Mouse (Mus musculus) lung, postnatal 0 days (tissue): ENCODE data around the gene Ext2.

ENCODE experiments used
- CTCF ChIP-seq: IDR thresholded peaks from 2 replicates; pipeline ENCODE4 v1.5.1; 2016; ENCODE audit warnings: antibody characterized with exemption, mild to moderate bottlenecking
- EP300 ChIP-seq: IDR thresholded peaks from 2 replicates; pipeline ENCODE4 v1.6.1; 2016; ENCODE audit warnings: antibody characterized with exemption, mild to moderate bottlenecking, control low read depth

DNA sequence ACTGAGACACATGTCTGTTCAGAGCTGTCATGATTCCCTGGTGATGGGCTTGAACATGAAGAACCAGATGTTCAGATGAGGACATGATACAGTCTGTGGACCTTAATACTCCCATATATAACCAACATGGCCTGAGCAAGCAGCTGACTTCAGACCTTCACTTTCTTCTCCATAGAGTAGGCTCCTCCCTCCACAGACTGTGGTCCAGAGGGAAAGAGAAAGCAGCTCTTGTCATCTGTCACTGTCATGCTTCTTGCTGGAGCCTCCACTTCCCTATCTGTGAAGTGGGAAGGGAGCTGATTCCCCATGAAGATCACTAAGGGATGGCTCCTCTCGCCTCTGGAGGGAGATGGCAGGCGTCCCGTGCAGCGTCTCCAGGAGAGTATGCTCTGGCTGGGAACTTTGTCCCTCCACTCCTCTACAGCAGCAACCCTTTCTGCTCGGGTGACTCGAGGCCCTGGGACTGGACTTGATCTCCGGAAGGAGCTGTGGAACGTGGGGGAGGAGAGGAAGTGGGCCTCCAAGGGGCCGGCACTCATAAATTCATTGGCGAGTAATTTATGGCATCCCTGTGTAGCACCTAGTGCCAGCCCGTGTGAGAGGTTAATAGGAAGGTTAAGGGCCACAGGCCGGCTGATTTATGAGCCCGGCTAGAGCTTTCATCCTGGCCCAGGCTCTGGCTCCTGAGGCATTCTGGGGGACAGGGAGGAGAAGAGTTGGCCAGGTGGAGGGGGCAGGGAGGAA, 197.5 kb downstream of the Ext2 start:
- TF ChIP-seq CTCF, result no peak
- no peak for TF ChIP-seq EP300
